Mouse (Mus musculus) olfactory bulb, adult 2 months (tissue): ENCODE measurements around the gene Osbp2. TPM values are rescaled to one million over a fixed set of nuclear protein-coding genes. Genes with fewer than 3 reads are reported as not detected.

Experiments
- H3K27ac ChIP-seq: fragments of 200-500 bp; 2 replicates; pipeline ENCODE4 v1.5.1; 2012; ENCODE audit warnings: low read depth, low read length; ENCODE audit not compliant: insufficient read depth
- H3K4me1 ChIP-seq: fragments of 200-500 bp; 2 replicates; pipeline ENCODE4 v1.6.1; 2012; ENCODE audit warnings: low read length; ENCODE audit not compliant: control insufficient read depth, insufficient read depth
- H3K4me3 ChIP-seq: fragments of 200-500 bp; 2 replicates; pipeline ENCODE4 v1.5.1; 2012; ENCODE audit warnings: mild to moderate bottlenecking, low read depth, low read length, moderate library complexity; ENCODE audit not compliant: insufficient read depth
- CTCF ChIP-seq: fragments of 200-500 bp; IDR thresholded peaks from 2 replicates; pipeline ENCODE4 v1.5.1; 2012; ENCODE audit warnings: low read depth, mild to moderate bottlenecking, low read length, moderate library complexity; ENCODE audit not compliant: insufficient read depth
- POLR2A ChIP-seq: fragments of 200-500 bp; IDR thresholded peaks from 2 replicates; pipeline ENCODE4 v1.6.1; 2012; ENCODE audit warnings: mild to moderate bottlenecking, low read depth, low read length, moderate library complexity; ENCODE audit not compliant: insufficient read depth
- WGBS: fragments of 180-500 bp; shearing (Covaris S2); methylation state at CpG from one replicate; pipeline ENCODE4 v1.1.7; 2018; 5-methylcytosine and 5-hydroxymethylcytosine counted together
- polyA plus RNA-seq: library from polyadenylated mRNA; stranded (reverse); fragments of >200 nt; gene quantifications from 2 replicates; pipeline ENCODE4 v1.2.4, GENCODE M21; 2012; ENCODE audit warnings: low replicate concordance; ENCODE audit not compliant: missing spikeins, insufficient read depth, insufficient read length

Osbp2 gene
- polyA plus RNA-seq, 1 experiment: not detected

DNA sequence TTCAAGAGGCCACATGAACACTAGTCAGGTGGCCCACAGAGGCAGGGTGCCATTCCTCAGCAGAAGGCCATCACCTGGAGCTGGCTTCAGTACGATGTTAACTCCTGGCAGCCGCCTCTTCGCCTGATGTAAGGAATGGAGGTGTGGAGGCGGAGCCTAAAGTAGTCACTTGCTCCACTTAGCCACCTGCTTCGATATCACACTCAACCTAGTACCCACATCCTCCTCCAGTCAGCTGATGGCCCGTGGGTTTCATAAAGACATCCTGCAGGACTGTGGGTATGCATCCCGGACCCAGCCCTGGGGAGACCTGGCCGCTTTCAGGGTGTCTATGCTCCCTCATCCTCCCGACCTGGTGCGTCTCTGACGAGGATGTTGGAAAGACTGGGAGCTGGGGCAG is 128.0 kb downstream of the Osbp2 start:
- TF ChIP-seq POLR2A: no peak
- no peak for TF ChIP-seq CTCF
- H3K4me3 ChIP-seq: no peak overlapping the region

DNA sequence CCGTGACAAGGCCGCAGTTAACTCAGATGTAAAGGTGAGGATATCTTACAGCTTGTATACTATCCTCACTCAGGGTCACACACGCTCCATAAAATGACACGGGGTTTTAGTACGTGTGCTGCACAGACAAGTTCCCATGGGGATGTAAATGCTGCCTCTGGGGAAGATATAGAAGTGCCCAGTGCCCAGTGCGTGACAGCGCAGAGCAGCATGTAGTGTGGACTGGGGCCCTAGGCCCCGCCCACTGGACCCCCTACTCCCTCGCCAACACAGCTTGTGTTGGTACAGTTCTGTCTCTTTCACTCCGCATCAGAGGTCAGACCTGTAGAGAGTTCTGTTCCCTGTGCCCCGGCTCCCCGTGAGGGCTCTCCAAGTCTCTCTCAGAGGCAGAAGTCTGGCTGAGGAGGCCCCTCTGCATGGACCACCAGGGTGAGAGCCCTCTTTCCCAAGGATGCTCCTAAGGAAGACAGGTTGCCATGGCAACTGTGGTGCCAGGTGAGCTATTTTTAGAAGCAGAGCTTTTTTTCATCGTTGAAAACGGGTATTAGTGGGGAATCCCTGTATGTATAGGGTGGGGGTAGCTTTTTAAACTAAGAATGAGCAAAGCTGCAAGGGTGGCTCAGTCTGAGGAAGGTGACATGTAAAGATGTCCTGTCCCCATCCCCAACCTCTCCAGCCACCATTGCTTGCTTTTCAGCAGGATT is 129.6 kb downstream of the Osbp2 start:
- H3K4me1 ChIP-seq: peaks cover 38% of the 10 kb centered on the region
- H3K4me3 ChIP-seq: no peak overlapping the region
- H3K27ac ChIP-seq: no peak overlapping the region
- TF ChIP-seq CTCF: no peak
- WGBS: 76% methylated on average over 14 of the region's 14 CpGs

More for the DNA sequence above, 128.0 kb downstream of the Osbp2 start:
- 82% methylated on average over 11 of the region's 11 CpGs for WGBS
- Histone ChIP-seq H3K27ac (no peak overlapping the region), H3K4me1 (peaks cover 32% of the 10 kb centered on the region)

DNA sequence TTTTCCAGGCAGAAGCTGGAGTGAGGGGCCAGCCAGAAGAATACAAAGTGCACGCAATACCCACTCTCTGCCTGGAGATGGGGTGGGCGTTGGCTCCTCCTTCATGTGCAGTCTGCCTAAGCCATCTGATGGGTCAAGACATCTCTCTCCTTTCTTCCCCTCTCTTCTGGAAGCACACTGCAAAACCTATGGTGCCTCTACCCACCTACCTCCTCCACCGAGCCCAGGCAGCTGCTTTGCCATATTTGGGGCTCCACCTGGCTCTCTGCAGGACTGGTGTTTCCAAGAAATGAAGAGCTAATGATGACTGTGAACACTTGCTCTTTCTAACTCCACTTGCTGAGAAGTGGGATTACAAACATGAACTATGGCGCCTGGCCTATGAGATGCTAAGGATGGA is 132.2 kb downstream of the Osbp2 start:
- 72% methylated on average over 4 of the region's 4 CpGs for WGBS
- H3K4me3 ChIP-seq: no peak overlapping the region
- H3K4me1 ChIP-seq: peaks cover 49% of the 10 kb centered on the region
- TF ChIP-seq POLR2A: no peak
- TF ChIP-seq CTCF: no peak
- H3K27ac ChIP-seq: no peak overlapping the region

DNA sequence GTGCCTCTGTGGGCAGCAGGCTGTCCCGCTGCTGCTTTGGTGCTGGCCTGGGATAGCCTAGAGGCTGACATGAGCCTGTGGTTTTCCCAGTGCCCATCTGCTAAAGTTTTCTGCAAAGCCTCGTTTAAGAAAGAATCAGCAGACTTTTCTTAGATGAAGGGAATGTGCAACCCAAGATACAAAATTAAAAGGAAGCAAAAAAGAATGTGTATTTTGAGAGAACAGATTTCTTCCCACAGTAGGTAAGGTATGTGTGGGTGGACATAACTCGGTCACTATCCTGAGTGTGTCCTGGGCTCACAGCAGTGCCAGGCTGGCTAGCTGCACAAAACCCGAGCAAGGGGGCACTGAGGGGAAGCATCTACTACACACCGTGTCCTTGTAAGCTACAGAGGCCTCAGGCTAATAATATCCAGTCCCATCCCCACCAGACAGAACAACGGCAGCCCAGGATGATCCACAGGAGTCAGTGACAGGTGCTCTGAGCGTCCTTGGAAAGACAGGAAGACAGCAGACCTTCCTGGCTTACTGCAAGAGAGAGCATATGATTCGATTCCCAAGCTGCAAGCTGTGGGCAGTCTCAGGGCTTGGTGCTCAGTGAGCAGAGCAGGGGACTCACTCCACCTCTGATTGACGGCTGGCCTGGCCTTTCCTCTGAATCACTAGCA is 136.1 kb downstream of the Osbp2 start:
- Histone ChIP-seq H3K4me1 (peaks cover 62% of the 10 kb centered on the region), H3K27ac (no peak overlapping the region), H3K4me3 (no peak overlapping the region)
- WGBS: 62% methylated on average over 9 of the region's 9 CpGs
- no peak for TF ChIP-seq POLR2A
- TF ChIP-seq CTCF: no peak

DNA sequence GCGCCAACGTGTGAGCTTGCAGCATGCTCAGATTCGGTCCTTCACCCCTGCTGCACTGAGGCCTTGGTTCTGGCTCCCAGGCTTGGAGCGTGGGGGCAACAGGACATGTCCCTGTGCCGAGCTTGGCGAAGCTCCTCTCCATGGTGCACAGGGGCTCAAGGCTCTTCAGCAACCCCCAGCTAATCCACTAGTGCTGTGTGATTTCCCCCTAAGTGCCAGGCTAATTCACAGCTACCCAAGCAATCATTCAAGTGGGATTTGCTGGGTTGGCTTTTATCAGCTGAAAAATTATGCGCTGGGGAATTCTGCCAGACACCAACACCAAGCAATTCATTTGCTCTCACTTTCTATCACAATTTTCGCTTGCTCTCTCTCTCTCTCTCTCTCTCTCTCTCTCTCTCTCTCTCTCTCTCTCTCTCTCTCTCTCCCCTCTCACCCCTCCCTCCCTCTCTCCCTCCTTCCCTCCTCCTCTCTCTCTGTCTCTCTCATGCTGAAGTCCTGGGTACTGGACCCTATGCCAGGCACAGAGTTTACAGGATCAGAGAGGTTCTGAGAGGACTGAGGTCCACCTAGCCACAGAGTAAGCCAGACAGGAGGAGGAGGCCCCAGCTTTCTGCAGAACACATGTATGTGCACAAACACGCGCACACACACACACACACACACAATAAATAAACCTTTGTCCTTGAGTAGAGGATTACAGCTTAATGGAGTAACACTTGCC is 138.2 kb downstream of the Osbp2 start:
- Histone ChIP-seq H3K27ac (peak overlapping the region; percentile 16; the same call in 1 of the 2 replicates), H3K4me3 (no peak overlapping the region), H3K4me1 (peaks cover 52% of the 10 kb centered on the region)
- no peak for TF ChIP-seq CTCF
- TF ChIP-seq POLR2A: no peak
- 55% methylated on average over 10 of the region's 10 CpGs for WGBS

DNA sequence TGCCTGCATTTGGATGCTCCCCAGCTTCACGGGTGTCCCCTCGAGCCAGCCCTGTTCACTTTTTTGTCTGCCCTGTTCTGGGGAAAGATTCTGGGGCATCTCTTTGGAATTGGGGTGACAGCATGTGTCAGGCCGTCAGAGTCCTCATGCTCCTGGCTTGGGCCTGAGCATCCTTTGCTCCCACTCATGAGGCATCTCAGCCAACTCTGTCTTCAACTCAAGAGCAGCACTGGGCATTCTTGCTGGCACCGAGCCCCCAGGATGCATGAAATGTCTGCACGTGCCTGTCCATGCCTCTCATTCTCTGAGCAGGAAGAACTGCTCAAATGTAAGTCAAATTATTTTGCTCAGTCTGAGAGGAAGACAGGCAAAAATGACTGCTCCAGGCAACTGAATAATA is 139.0 kb downstream of the Osbp2 start:
- H3K4me1 ChIP-seq: peaks cover 46% of the 10 kb centered on the region
- no peak overlapping the region for H3K4me3 ChIP-seq
- WGBS: 45% methylated on average over 5 of the region's 5 CpGs
- no peak for TF ChIP-seq CTCF
- no peak for TF ChIP-seq POLR2A
- peak overlapping the region; percentile 16 for H3K27ac ChIP-seq

DNA sequence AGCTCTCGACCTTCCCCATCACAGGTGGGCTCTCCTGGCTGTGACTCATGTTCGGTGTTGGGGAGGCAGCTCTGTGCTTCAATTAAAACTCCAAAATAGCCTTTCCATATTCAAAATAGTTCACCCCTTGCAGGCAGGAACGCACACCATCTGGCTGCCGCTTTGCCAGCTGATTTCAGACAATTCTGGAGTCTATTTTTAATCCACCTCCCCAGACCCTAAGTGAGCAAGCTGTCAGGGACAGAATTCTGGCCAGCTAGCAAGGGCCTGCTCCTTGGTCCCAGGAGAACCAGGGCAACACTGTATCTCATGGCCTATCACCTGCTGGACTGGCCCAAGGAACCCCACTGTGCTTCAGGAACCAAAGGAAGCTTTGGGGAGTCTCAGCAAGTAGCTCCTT is 139.8 kb downstream of the Osbp2 start:
- peaks cover 45% of the 10 kb centered on the region for H3K4me1 ChIP-seq
- 0 out of 2 replicates have a peak overlapping the region, but pooled peaks have one; percentile 25 for H3K27ac ChIP-seq
- WGBS: 22% methylated on average over 4 of the region's 4 CpGs
- TF ChIP-seq CTCF: no peak
- TF ChIP-seq POLR2A: no peak
- no peak overlapping the region for H3K4me3 ChIP-seq

DNA sequence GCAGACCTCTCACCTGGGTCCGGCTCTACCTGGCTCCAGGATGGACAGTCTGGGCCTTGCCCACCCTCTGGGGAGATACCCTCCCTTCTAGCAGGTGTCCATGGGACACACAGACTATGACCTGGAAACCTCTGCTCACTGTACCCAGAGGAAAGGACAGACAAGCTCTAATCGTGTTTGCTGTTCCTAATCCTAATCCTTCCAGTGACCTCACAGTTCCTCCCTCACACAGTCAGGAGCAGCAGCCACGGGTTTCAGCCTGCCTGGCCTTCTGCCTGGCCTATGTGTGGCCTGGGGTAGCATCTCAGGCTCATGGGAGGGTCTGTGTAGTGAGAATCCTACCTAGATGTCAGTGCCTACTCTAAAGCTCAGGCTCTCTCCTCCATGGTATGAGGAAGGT is 140.8 kb downstream of the Osbp2 start:
- Histone ChIP-seq H3K4me3 (no peak overlapping the region), H3K4me1 (peaks cover 43% of the 10 kb centered on the region), H3K27ac (no peak overlapping the region)
- 66% methylated on average over 3 of the region's 3 CpGs for WGBS
- TF ChIP-seq CTCF: no peak
- TF ChIP-seq POLR2A: no peak

DNA sequence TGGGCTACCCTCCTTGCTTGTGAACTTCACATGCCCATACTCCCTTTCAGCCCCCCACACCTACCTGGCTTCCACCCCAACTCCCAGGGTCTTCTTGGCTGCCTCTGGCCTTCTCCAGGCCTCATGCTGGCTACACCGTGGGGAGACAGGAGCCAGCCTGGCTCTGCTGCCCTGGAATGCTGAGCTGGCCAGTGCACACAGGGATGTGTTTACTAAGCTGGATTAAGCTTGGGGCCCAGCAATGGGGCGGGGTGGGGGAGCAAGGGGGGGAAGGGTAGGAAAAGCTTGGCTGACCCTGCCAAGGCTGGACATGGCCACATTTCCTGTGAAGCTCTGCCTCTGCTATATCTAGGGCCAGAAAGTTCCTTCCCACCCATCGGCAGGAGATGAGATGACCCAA is 141.7 kb downstream of the Osbp2 start:
- Histone ChIP-seq H3K4me1 (peaks cover 36% of the 10 kb centered on the region), H3K4me3 (no peak overlapping the region), H3K27ac (no peak overlapping the region)
- WGBS: 58% methylated on average over 3 of the region's 3 CpGs
- TF ChIP-seq CTCF: no peak
- TF ChIP-seq POLR2A: no peak
